Mouse (Mus musculus) ES-E14 (cell line): ENCODE results near the gene Fbxl17.

Experiments
- CHD2 ChIP-seq: IDR thresholded peaks from 2 replicates; pipeline ENCODE4 v1.6.1; 2014; ENCODE audit warnings: mild to moderate bottlenecking, low read depth, low read length, inconsistent platforms
- HCFC1 ChIP-seq: IDR thresholded peaks from 2 replicates; pipeline ENCODE4 v1.6.1; 2012; ENCODE audit warnings: low read length, inconsistent platforms, borderline replicate concordance; ENCODE audit not compliant: insufficient read depth

- TF ChIP-seq HCFC1 (no peak), CHD2 (no peak)
These were observed 2.5 kb downstream of the Fbxl17 start for GRCm38 (mm10) chr17:63497206-63497731.
